Mouse (Mus musculus) hindbrain, embryonic 12.5 days (tissue): ENCODE data around the gene Luzp2. TPM values are rescaled to one million over a fixed set of nuclear protein-coding genes. Genes with fewer than 3 reads are reported as not detected.
"Not testable (repeated sequence)": the region's sequence is repeated elsewhere in the genome, so short reads cannot be mapped to it uniquely, and the experiment has no call there.

ENCODE experiments used
- ATAC-seq: fragments of 200-750 bp; cut with Nextera tagmentation; 2 replicates; pipeline ENCODE4 v1.8.0; 2017; ENCODE audit warnings: moderate TSS enrichment; ENCODE audit not compliant: low FRiP score
- H3K27ac ChIP-seq: fragments of 300-500 bp; sonication (generic); 2 replicates; pipeline ENCODE4 v1.5.1; 2016; ENCODE audit warnings: mild to moderate bottlenecking
- H3K27me3 ChIP-seq: fragments of 300-500 bp; sonication (generic); 2 replicates; pipeline ENCODE4 v1.6.1; 2016; ENCODE audit warnings: mild to moderate bottlenecking
- H3K36me3 ChIP-seq: fragments of 300-500 bp; sonication (generic); 2 replicates; pipeline ENCODE4 v1.6.1; 2016; ENCODE audit warnings: mild to moderate bottlenecking
- H3K4me1 ChIP-seq: fragments of 300-500 bp; sonication (generic); 2 replicates; pipeline ENCODE4 v1.6.1; 2016
- H3K4me2 ChIP-seq: fragments of 300-500 bp; sonication (generic); replicated peaks from 2 replicates; pipeline ENCODE4 v1.6.1; 2016; ENCODE audit warnings: mild to moderate bottlenecking
- H3K4me3 ChIP-seq: fragments of 300-500 bp; sonication (generic); 2 replicates; pipeline ENCODE4 v1.5.1; 2016; ENCODE audit warnings: mild to moderate bottlenecking
- H3K9ac ChIP-seq: fragments of 300-500 bp; sonication (generic); 2 replicates; pipeline ENCODE4 v1.6.1; 2016; ENCODE audit warnings: mild to moderate bottlenecking, moderate library complexity
- H3K9me3 ChIP-seq: fragments of 300-500 bp; sonication (generic); replicated peaks from 2 replicates; pipeline ENCODE4 v1.6.1; 2016; ENCODE audit warnings: mild to moderate bottlenecking
- WGBS: fragments of 180-500 bp; shearing (Covaris S2); methylation state at CpG from one replicate; pipeline ENCODE4 v1.1.7; 2016; 5-methylcytosine and 5-hydroxymethylcytosine counted together
- polyA plus RNA-seq: library from polyadenylated mRNA; unstranded; fragments of >200 nt; fragmentation: Nextera tagmentation; extraction: Ambion mirVana; gene quantifications from 2 replicates; pipeline ENCODE4 v1.2.1, GENCODE M21; 2016

Luzp2 gene
- polyA plus RNA-seq, 1 experiment from 2014 or later = 7.1 TPM

DNA sequence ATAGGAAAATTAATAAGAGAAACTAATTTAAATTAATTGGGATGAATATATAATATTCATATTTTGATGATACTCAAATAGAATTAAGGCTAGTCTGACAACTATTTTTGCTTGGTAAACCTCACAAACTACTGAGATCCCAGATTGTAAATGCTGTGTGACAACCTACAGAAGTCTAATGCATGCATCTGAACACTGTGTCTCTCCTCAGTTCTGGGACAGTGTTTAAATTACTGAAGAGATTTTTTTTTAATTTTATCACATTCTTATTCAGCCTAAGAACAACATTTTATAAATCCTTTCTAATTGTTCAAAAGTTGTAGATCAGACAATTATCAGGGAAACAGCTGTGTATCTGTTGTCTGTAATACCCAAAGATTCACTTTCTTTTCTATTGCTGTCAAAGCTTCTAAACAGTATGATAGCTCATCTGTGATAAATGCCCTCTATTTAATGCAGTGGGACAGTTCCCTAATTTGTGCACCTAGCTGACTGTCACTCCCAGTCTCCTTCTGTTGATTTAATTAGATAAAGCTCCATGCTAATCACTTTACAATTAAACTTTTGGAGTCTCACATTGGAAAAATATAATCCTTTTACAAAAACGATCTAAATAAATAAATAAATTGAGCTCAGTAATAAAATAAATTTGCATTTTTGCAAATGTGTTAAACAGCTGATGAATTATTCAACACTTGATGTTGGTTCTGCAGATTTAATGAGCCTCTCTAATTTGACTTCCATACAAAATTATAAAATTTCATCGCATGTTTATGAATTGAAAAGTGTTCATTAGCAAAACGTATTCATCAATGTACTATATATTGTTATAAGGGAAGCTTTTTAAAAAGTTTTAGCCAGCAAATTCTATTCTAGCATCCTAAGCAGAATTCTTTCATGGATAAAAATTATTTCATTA, 58.7 kb downstream of the Luzp2 start:
- Histone ChIP-seq H3K4me2 (no peak overlapping the region), H3K9ac (no peak overlapping the region), H3K4me1 (no peaks in the 10 kb centered on the region), H3K4me3 (no peak overlapping the region), H3K36me3 (no peaks in the 10 kb centered on the region), H3K27me3 (no peaks in the 10 kb centered on the region), H3K9me3 (no peaks in the 10 kb centered on the region), H3K27ac (no peak overlapping the region)
- WGBS = 65% methylated on average over 3 of the region's 3 CpGs
- ATAC-seq = no peak

DNA sequence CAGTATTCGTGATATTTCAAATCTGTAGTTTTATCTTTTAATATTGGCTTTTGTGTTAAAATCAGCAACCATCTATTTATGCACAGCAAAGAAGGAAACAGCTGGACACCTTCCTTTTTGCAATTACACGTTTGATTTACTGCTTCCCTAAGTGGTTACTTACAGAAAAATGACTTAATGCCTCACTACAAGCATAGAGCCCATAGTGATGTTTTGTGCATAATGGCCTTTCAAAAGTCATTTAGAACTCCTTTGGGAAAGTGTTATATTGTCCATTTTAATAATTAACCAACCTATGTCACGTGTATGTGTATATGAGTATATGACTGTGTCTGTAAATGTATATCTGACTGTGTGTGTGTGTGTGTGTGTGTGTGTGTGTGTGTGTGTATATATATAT, 63.3 kb downstream of the Luzp2 start:
- no peak overlapping the region for H3K4me2 ChIP-seq
- 61% methylated on average over 3 of the region's 3 CpGs for WGBS
- H3K27ac ChIP-seq = no peak overlapping the region
- H3K36me3 ChIP-seq = no peaks in the 10 kb centered on the region
- no peak for ATAC-seq
- H3K9ac ChIP-seq = no peak overlapping the region
- no peak overlapping the region for H3K4me3 ChIP-seq
- H3K4me1 ChIP-seq = no peaks in the 10 kb centered on the region
- H3K27me3 ChIP-seq = no peaks in the 10 kb centered on the region
- H3K9me3 ChIP-seq = no peaks in the 10 kb centered on the region

DNA sequence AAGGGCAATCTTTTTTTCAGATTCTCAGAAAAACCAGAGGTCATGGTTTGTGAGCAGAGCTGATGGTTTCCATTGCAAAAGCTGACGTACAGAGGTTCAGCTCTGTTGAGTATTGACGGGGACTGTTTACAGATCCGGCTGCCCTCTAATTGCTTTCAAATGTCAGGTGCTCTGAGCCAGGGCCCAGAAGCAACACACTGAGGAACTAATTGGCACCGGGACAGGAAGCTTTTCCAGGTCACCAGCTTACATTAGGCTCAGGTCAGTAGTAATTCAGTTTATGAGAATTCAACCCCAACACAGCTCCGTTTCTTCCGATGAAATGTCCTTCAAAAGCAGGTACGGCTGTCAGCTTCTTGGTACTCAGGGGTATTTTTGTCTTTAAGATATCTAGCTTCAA, 74.7 kb downstream of the Luzp2 start:
- H3K9ac ChIP-seq = no peak overlapping the region
- H3K27me3 ChIP-seq = no peaks in the 10 kb centered on the region
- 55% methylated on average over 7 of the region's 7 CpGs for WGBS
- no peak overlapping the region for H3K4me2 ChIP-seq
- no peaks in the 10 kb centered on the region for H3K9me3 ChIP-seq
- peak; percentile 68; the same call in 1 of the 2 replicates for ATAC-seq
- H3K27ac ChIP-seq = no peak overlapping the region
- H3K4me3 ChIP-seq = no peak overlapping the region
- H3K4me1 ChIP-seq = no peaks in the 10 kb centered on the region
- H3K36me3 ChIP-seq = no peaks in the 10 kb centered on the region

DNA sequence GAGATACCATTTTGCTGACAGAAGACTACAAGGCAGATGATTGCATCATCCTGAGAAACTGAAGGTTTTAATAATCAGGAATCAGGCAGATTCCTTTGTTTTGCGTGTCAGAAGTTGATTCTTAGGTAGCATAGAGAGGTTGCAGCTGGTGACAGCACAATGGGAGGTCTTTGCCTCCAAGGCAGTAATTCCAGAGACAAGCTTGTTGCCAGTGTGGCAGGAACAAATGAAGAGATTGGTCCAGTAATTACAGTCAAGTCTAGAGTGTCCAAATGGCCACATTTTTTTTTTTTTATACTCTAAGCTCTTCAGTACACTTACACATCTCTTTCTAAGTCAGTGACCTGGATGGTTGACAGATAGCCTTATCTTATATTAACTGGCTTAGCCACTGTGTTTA, 78.7 kb downstream of the Luzp2 start:
- no peak for ATAC-seq
- WGBS = 22% methylated on average over 1 of the region's 1 CpGs
- no peak overlapping the region for H3K9ac ChIP-seq

DNA sequence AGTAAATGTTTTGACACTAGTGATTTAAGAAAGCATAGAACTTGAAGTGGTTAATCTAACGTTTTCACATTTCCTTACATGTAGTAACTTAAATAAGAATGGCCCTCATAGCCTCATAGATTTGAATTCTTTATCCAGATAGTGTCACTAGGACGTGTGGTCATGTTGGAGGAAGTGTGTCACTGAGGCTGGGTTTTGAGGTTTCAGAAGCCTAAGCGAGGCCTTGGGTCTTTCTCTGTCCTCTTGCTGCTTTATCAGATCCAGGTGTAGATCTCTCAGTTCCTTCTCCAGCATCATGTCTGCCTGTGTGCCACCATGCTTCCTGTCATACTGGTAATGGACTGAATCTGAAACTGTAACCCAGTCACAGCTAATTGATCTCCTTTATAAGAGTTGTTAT, 86.7 kb downstream of the Luzp2 start:
- WGBS = 82% methylated on average over 3 of the region's 3 CpGs
- no peak overlapping the region for H3K4me2 ChIP-seq
- H3K36me3 ChIP-seq = no peaks in the 10 kb centered on the region
- H3K9ac ChIP-seq = no peak overlapping the region
- H3K4me3 ChIP-seq = no peak overlapping the region
- no peak overlapping the region for H3K27ac ChIP-seq
- H3K27me3 ChIP-seq = no peaks in the 10 kb centered on the region
- H3K9me3 ChIP-seq = no peaks in the 10 kb centered on the region
- no peaks in the 10 kb centered on the region for H3K4me1 ChIP-seq
- no peak for ATAC-seq

More for the DNA sequence above, 78.7 kb downstream of the Luzp2 start:
- H3K4me2 ChIP-seq = no peak overlapping the region
- H3K27ac ChIP-seq = no peak overlapping the region
- no peaks in the 10 kb centered on the region for H3K4me1 ChIP-seq
- H3K9me3 ChIP-seq = no peaks in the 10 kb centered on the region
- no peaks in the 10 kb centered on the region for H3K36me3 ChIP-seq
- H3K27me3 ChIP-seq = no peaks in the 10 kb centered on the region
- H3K4me3 ChIP-seq = no peak overlapping the region

DNA sequence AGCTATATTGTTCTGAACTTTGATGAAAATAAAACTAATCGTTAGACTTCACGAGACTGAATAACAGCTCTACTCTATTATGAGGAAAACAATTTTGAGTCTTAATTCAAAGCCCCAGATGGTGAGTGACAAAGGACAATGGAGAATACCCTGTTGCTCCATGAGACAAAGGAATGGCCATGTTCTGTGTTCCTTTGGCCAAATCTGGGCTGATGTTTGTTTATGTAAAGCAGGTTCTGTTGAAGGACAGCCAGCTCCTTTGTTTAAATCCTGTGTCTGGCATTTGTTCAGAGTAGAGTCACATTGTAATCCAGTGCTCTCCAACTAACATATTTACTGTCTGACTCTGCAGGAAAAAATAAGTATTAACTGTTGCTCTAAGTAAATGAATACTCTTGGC, 121.5 kb downstream of the Luzp2 start:
- no peaks in the 10 kb centered on the region for H3K4me1 ChIP-seq
- 80% methylated on average over 2 of the region's 2 CpGs for WGBS
- no peaks in the 10 kb centered on the region for H3K9me3 ChIP-seq
- H3K27ac ChIP-seq = no peak overlapping the region
- H3K9ac ChIP-seq = no peak overlapping the region
- H3K4me3 ChIP-seq = no peak overlapping the region
- H3K27me3 ChIP-seq = no peaks in the 10 kb centered on the region
- ATAC-seq = no peak
- H3K4me2 ChIP-seq = no peak overlapping the region
- H3K36me3 ChIP-seq = no peaks in the 10 kb centered on the region

DNA sequence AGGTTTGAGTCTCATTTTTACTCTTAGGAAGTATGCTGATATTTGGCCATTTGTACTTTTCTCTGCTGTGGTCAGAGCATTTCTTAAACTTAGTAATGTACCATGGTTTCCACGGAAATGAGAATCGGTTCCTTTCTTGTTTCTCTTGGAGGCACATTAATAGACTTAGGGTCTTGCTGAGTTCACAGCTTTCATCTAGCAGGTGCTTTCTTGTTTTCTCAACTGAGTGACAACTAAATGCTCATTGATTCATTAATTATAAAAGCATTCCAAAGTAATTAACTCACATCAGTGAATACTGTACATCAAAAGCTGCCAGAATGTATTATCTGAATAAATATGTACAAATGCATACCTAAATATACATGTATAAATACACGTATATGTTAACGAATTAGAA, 127.4 kb downstream of the Luzp2 start:
- 84% methylated on average over 4 of the region's 4 CpGs for WGBS
- no peaks in the 10 kb centered on the region for H3K4me1 ChIP-seq
- H3K9ac ChIP-seq = no peak overlapping the region
- H3K4me3 ChIP-seq = no peak overlapping the region
- no peaks in the 10 kb centered on the region for H3K36me3 ChIP-seq
- no peaks in the 10 kb centered on the region for H3K27me3 ChIP-seq
- H3K9me3 ChIP-seq = no peaks in the 10 kb centered on the region
- H3K4me2 ChIP-seq = no peak overlapping the region
- H3K27ac ChIP-seq = no peak overlapping the region
- no peak for ATAC-seq

DNA sequence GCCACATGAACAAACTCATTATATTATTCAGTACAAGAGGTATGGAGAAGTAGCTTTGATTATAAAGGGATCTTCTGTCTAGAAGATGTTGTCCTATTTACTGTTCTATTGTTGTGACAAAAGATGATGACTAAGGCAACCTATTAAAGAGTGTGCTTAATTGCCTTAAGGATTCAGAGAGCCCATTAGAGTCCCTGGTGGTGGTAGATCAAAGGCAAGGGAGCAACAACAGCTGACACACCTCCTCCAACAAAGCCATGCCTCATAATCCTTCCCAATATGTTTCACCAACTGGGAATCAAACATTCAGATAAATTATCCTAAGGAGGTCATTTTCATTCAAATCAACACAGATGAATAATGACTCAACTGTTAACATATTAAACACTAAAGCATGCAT, 142.1 kb downstream of the Luzp2 start:
- H3K9me3 ChIP-seq = 0 out of 2 replicates have a peak, but pooled peaks cover 6% of the 10 kb centered on the region
- ATAC-seq = no peak
- no peak overlapping the region for H3K4me3 ChIP-seq
- no peaks in the 10 kb centered on the region for H3K36me3 ChIP-seq
- no peak overlapping the region for H3K9ac ChIP-seq
- no peak overlapping the region for H3K4me2 ChIP-seq
- no peaks in the 10 kb centered on the region for H3K27me3 ChIP-seq
- no peak overlapping the region for H3K27ac ChIP-seq
- H3K4me1 ChIP-seq = no peaks in the 10 kb centered on the region

DNA sequence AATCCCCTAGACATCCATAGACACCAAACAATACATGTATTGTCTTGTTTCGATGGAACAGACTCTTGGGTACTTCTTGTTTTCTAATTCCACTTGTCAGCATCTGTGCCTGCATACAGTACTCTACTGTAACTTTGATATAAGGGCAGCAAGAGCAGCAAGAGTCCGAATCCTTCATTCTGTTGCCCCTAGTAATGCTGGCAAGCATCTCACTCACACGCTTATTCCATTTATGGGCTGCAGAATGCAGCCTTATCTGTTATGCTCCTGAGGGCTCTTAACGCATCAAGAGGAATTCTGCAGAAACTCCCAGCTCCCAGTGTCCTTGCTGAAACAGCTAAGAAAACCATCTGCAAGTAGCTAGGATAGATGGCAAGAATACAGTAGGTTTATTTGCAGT, 145.3 kb downstream of the Luzp2 start:
- no peak overlapping the region for H3K9ac ChIP-seq
- 86% methylated on average over 4 of the region's 4 CpGs for WGBS
- ATAC-seq = no peak

DNA sequence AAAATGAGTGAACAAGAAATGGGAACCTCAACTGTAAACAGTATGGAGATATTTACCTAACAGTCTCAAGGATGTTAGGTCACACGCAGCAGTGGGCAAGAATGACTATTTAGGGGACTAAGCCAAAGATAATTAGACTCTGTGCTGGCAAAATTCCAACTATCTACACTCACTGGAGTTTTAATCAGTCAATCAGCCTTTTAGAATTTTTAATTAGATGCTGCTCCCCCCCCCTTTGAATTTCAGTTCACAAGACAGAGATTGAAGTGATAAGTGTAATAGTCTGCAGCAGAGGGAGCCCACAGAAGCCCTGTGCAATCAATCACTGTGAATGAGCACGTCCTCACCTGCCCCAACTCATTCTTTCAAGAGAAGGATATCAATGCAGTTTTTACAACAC, 165.1 kb downstream of the Luzp2 start:
- Histone ChIP-seq H3K9ac (no peak overlapping the region), H3K4me2 (no peak overlapping the region), H3K4me1 (no peaks in the 10 kb centered on the region), H3K36me3 (no peaks in the 10 kb centered on the region), H3K27ac (no peak overlapping the region), H3K4me3 (no peak overlapping the region), H3K9me3 (no peaks in the 10 kb centered on the region), H3K27me3 (no peaks in the 10 kb centered on the region)
- WGBS = 58% methylated on average over 2 of the region's 2 CpGs
- no peak for ATAC-seq

More for the DNA sequence above, 145.3 kb downstream of the Luzp2 start:
- H3K27me3 ChIP-seq = no peaks in the 10 kb centered on the region
- H3K4me3 ChIP-seq = no peak overlapping the region
- H3K4me1 ChIP-seq = no peaks in the 10 kb centered on the region
- H3K9me3 ChIP-seq = no peaks in the 10 kb centered on the region
- H3K27ac ChIP-seq = no peak overlapping the region
- H3K36me3 ChIP-seq = no peaks in the 10 kb centered on the region
- H3K4me2 ChIP-seq = no peak overlapping the region

DNA sequence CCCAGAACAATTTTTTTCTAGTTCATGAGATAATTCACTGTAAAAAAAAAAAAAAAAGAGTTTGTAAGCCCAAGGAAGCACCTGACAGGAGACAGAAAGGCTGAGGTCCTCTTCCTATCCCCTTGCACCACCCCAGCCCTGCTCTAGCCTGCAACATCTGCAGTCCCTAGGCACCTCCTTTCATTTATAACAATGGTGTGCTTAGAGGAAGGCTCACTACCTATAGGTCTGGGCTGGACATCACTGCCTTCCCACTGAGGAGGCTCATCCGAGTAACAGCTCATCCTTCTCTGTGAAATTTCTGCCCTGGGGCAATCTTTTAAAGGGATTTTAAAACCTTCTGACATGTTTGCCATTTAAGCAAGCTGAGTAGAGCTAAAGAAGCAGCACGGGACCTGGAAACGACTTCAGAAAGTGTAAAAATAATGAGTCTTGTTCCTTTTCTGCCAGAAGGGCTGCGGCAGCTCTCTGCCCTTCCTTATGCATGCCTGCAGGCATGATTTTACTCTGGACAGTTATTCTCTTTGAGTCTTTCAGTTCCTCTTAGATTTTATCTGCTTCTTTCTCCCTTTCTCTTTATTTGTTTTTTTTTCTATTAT, 174.0 kb downstream of the Luzp2 start:
- Histone ChIP-seq H3K27me3 (no peaks in the 10 kb centered on the region), H3K27ac (no peak overlapping the region), H3K4me2 (no peak overlapping the region), H3K9ac (no peak overlapping the region), H3K4me3 (no peak overlapping the region), H3K9me3 (no peaks in the 10 kb centered on the region), H3K36me3 (no peaks in the 10 kb centered on the region), H3K4me1 (no peaks in the 10 kb centered on the region)
- peak; percentile 26; the same call in 1 of the 2 replicates for ATAC-seq
- WGBS = 72% methylated on average over 4 of the region's 4 CpGs

DNA sequence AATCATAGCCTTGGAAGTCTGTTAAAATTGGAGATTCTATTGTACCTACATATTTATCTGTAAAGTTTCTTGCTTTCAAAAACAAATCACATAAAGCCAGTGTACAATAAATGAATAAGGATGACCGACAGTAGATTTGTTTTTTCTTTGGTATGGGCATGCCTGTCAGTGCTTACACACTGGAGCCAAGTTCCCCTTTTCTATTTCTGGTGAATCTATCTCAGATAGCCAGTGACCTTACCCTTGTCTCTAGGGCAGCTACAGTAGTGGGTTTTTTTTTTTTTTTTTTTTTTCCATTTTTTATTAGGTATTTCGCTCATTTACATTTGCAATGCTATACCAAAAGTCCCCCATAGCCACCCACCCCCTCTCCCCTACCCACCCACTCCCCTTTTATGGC, 298.6 kb downstream of the Luzp2 start:
- H3K27ac ChIP-seq, H3K9me3 ChIP-seq, H3K36me3 ChIP-seq, H3K4me2 ChIP-seq, ATAC-seq, H3K9ac ChIP-seq, H3K4me1 ChIP-seq, H3K4me3 ChIP-seq, H3K27me3 ChIP-seq: not testable (repeated sequence)
- 85% methylated on average over 1 of the region's 2 CpGs for WGBS

DNA sequence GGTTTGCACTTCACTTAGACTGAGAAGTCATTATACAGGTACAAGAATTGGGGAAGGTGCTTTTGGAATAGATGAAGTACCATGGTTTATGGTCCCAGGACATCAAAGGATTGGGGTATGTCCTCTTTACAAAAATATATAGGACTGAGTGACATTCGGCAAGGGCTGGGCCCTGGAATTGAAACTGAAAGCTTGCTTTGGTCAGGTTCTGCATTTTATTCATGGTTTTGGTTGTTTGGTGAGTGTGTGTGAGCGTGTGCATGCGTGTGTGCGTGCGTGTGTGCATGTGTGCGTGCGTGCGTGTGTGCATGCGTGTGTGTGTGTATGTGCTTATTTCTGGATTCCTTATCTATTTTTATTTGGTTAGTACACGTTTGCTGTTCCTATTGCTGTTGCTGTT, 353.6 kb downstream of the Luzp2 start:
- Histone ChIP-seq H3K4me2 (no peak overlapping the region), H3K27ac (no peak overlapping the region), H3K36me3 (no peaks in the 10 kb centered on the region), H3K9me3 (no peaks in the 10 kb centered on the region), H3K9ac (no peak overlapping the region), H3K4me3 (no peak overlapping the region), H3K27me3 (no peaks in the 10 kb centered on the region), H3K4me1 (no peaks in the 10 kb centered on the region)
- ATAC-seq = no peak
- 92% methylated on average over 10 of the region's 10 CpGs for WGBS
